Mouse (Mus musculus): ENCODE data around the gene Slc43a2.
"Not testable (repeated sequence)": the region's sequence is repeated elsewhere in the genome, so short reads cannot be mapped to it uniquely, and the experiment has no call there.

Slc43a2 gene

GRCm38 (mm10) chr11:75552906-75553482 is 21.5 kb downstream of the Slc43a2 start:
- DNase-seq = no peak

GRCm38 (mm10) chr11:75556006-75556405 is 24.5 kb downstream of the Slc43a2 start:
- DNase-seq = not testable (repeated sequence)

- no peak for DNase-seq
Observed at GRCm38 (mm10) chr11:75557142-75557541, 25.6 kb downstream of the Slc43a2 start.

- DNase-seq = no peak
Observed at GRCm38 (mm10) chr11:75558101-75558500, 26.6 kb downstream of the Slc43a2 start.

- no peak for DNase-seq
Observed at GRCm38 (mm10) chr11:75559870-75560504, 28.5 kb downstream of the Slc43a2 start.

- DNase-seq = no peak
Observed at GRCm38 (mm10) chr11:75560530-75561409, 29.3 kb downstream of the Slc43a2 start.

- DNase-seq = no peak
Observed at GRCm38 (mm10) chr11:75561410-75561791, 29.9 kb downstream of the Slc43a2 start.

- no peak for DNase-seq
Observed at GRCm38 (mm10) chr11:75562840-75563239, 31.3 kb downstream of the Slc43a2 start.

- no peak for DNase-seq
Observed at GRCm38 (mm10) chr11:75563851-75564548, 32.5 kb downstream of the Slc43a2 start.

GRCm38 (mm10) chr11:75565849-75566248 is 34.4 kb downstream of the Slc43a2 start:
- DNase-seq = peak; percentile 24

- no peak for DNase-seq
Observed at GRCm38 (mm10) chr11:75566276-75567196, 35.0 kb downstream of the Slc43a2 start.

- DNase-seq = no peak
Observed at GRCm38 (mm10) chr11:75567346-75568114, 36.0 kb downstream of the Slc43a2 start.

- no peak for DNase-seq
Observed at GRCm38 (mm10) chr11:75568115-75568511, 36.6 kb downstream of the Slc43a2 start.

GRCm38 (mm10) chr11:75568962-75569361 is 37.5 kb downstream of the Slc43a2 start:
- peak; percentile 59 for DNase-seq

- no peak for DNase-seq
Observed at GRCm38 (mm10) chr11:75570375-75571125, 39.1 kb downstream of the Slc43a2 start.

- DNase-seq = no peak
Observed at GRCm38 (mm10) chr11:75571126-75571990, 39.9 kb downstream of the Slc43a2 start.

- no peak for DNase-seq
Observed at GRCm38 (mm10) chr11:75572301-75572791, 40.9 kb downstream of the Slc43a2 start.

GRCm38 (mm10) chr11:75572854-75573650 is 41.6 kb downstream of the Slc43a2 start:
- DNase-seq = peak; percentile 92
